Mouse (Mus musculus): ENCODE measurements around the gene Scgb1b30.
"Not testable (repeated sequence)": the region's sequence is repeated elsewhere in the genome, so short reads cannot be mapped to it uniquely, and the experiment has no call there.

The Scgb1b30 gene

DNA sequence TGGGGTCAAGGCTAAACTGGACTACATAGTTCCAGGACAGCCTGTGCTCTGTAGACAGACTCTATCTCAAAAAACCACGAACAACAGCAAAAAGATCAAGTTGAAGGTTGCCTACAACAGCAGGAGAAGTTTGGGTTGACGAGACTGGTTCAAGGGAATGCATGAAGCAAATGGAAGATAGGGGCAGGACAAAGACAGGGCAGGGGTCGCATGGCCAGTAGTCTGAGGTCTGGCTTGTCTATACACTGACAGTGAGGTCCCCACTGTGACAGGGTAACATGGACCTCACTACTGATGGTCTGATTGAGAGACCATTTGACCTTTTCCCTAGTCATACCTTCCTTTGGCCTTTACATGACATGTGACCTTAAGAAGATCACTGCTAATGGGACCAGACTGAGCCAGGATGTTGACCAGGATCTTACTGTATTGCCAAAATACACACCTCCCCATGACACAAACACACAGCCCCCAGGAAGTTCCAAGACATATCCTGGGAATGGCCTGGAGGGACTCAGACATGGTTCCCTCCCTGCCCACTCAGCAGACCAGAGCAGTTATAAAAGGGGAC is at the start of gene Scgb1b30:
Gene Scgb1b30 (plus strand): TSS at position 521 of the 571 bp plus-strand sequence.
- DNase-seq (ENCODE audit: low read depth, low spot score) = no peak

DNA sequence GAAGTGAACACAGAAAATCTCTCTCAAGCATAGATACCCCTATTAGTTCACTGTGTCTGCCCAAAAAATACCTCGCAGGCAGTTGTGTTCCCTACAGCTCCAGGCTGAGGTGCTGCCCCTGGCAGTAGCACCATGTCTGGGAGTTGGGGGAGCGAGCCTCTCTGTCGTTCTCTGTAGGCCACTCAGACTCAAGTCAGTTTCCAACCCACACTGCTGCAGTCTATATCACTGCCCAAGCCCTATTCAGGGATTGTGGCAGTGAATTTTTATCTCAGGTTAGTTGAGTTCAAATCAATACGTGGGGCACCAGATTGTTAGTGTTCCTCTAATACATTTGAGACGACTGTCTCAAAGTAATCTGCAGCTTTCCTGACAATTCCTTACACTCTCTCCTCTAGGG is 27.1 kb upstream of the Scgb1b30 start:
- DNase-seq (ENCODE audit: low read depth, low spot score) = not testable (repeated sequence)

DNA sequence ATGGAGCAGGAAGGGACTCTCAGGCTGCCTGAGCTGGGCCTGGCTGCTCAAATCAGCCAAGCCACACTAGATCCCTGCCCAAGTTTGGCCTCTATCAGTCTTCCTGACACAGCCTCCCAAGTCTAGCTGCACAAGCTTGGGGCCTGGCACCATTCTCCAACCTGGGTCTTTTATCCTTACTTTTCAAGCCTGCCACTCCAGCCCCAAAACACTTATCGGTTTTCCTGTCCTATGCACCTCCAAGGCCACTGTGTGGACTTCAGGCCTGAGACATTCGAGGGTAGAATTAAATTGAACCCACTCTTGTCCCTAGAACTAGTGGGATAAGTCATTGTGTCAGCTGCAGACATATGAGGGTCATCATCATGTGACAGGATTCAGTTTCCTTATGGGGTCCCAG is 4.8 kb downstream of the Scgb1b30 start:
- no peak for DNase-seq (ENCODE audit: low read depth, low spot score)

DNA sequence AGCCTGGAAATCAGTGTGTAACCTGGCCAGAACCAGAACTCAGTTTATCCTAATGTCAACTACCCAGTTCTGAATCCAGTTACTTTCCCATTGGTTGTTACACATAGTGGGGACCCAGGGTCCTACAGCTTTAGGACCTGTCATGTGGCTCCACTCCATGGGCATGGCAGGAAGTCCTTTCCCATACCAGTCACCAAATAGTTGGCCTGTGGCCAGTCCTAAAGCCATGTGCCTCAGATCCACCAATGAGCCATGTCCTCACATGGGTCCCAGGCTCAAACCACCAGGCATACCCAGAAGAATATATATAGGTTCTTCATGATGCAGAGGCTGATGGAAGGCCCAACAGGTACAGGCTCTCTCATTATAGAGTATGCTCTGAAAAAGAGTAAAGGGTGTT is 6.0 kb downstream of the Scgb1b30 start:
- DNase-seq (ENCODE audit: low read depth, low spot score) = no peak

DNA sequence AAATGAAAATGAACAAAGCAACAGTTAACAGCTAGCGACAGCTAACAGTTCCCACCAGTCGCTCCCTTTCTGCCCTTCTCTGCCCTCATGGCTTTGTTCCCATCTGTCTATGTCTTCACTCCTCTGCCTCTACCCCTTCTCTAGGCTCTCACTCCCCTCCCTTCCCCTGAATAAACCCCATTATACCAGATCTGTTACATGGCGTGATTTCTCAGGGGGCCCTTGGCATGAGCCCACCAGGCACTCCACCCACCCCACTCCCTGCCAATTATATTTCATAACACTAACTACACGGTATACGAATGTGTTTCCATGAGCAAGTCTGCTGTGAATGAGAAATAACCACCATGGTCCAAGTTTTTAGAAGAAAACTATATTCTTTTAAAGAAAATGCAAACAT is 14.0 kb downstream of the Scgb1b30 start:
- no peak for DNase-seq (ENCODE audit: low read depth, low spot score)

DNA sequence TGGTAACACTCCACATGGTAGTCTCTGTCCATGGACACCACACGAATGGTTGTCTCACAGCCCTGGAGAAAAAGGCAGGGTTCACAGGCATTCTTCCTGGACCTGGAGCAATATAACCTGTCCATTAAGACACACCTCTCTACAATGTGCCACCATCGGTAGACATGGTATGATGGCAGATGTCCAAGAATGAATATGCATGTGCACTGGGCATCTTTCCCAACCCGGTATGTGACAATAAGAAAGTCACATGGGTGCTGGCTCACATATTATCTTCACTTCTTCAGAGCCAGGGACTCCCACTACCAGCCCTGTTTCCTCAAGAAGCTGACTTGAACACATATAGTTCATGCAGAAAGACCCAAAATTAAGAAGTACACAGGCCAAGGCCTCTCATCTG is 21.4 kb downstream of the Scgb1b30 start:
- no peak for DNase-seq (ENCODE audit: low read depth, low spot score)

DNA sequence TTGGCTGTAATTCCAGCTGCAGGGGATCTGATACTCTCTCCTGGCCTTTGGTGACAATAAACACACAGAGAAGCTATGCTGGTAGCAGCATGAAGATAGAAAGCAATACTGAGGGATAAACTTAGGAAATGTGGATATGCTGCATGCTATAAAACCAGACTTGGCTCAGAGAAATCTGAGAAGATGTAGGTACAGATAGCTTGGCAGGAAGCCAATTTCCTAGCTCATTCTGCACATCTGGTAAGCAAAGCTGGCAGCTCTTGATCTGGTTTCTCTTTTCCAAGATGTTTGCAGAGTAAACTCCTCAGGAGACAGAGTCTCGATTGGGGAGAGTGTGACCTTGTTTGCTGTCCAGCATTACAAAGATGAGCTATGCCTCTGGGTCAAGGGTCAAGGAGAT is 25.4 kb downstream of the Scgb1b30 start:
- peak; percentile 63 for DNase-seq (ENCODE audit: low read depth, low spot score)

DNA sequence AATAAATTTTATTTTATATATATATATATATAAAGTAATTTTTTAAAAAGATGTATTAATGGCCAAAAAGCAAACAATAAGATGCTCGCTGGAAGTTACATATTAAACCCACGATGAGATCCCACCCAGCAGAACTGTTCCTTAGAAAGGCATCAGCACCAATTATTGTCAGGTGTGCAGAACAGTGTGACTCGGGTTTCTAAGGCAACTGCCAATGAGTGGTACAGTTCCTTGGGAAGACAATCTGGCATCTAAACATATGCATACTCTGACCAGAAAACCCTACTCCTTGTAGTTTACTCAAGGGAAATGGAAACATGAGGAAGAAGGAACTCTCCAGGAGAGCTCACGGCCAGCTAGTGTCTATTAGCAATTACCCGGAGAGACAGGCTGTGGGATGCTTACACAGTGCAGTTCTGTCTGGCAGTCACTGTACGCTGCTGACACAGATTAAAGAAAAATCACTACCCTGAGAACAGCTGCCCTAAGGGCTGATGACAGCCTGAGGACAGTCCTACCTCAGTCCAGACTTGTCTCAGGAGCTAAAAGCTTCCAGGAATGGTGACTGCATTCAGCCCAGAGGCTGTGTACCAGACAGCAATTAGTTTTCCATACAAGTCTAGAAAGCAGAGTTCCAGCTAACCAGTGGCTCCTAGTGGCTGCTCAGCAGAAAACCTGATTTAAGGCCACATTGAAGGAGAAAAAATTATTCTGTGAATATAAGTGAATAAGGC is 27.9 kb downstream of the Scgb1b30 start:
- peak; percentile 79 for DNase-seq (ENCODE audit: low read depth, low spot score)

DNA sequence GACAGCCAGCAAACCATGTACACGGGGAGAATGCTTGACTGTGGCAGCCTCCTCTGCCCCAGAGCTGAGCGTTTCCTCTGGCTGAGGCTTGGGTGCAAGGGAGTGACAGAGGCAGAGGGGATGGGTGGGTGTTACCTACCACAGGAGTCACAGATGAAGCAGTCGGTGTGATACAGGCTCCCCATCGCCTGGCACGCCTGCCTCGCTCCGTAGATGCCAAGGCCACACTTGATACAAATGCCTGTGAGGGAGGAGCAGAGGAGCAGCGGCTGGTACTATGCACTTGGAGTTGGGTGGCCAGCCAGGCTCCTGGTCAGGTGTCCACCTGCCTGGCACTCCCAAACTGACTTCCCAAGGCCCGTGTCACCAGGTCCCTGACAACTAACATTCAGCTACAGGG is 30.1 kb downstream of the Scgb1b30 start:
- DNase-seq (ENCODE audit: low read depth, low spot score) = no peak

DNA sequence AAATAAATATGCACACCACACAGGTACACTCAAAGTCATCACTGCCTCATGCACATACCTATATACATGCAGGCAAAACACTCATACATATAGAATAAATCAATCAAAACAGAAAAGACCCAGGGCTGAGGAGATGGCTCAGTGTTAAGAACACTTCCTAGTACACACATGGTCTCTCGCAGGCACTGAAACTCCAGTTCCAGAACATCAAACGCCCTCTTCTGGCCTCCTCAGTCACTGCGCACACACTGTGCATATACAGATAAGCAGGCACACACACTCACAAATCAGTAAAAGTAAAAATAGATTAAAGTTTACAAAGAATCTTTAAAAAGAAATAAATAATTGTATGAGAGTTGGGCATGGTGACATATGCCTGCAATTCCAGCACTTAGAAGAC is 31.1 kb downstream of the Scgb1b30 start:
- DNase-seq (ENCODE audit: low read depth, low spot score) = no peak

DNA sequence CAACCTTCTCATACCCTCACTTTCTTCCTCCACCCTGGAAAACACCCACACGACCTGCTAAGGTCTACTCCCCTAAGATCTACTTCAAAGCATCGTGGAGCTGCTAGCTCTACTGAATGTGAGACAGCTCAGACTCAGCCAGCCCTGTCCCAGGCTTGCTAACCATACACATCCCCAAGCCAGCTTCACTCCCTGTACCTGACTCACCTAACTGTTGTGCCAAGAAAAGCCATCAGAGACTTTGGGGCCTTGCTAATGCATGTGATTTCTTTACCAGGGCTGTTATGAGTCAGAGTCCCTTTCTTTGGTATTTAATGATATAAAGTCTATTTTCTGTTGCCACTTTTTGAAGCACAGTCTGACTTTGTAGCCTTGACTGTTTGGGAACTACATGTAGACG is 35.9 kb downstream of the Scgb1b30 start:
- peak; percentile 61 for DNase-seq (ENCODE audit: low read depth, low spot score)

DNA sequence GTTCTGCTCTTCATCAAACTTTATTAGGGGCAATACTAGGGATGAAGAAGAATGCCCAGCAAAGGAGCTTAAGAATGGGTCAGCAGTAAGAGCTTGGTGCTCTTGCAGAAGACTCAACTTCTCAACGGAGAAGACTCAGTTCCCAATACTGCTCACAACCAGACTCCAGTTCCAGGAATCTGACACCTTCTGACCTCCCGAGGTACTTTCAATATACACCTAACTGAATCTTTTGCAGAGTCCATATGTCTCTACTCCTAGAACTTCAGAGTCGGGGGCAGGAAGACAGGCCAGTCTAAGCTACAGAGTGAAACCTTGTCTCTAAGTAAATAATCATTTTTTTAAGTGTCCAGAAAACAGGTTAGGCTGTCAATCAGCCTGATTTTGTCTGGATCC is 36.7 kb downstream of the Scgb1b30 start:
- no peak for DNase-seq (ENCODE audit: low read depth, low spot score)

DNA sequence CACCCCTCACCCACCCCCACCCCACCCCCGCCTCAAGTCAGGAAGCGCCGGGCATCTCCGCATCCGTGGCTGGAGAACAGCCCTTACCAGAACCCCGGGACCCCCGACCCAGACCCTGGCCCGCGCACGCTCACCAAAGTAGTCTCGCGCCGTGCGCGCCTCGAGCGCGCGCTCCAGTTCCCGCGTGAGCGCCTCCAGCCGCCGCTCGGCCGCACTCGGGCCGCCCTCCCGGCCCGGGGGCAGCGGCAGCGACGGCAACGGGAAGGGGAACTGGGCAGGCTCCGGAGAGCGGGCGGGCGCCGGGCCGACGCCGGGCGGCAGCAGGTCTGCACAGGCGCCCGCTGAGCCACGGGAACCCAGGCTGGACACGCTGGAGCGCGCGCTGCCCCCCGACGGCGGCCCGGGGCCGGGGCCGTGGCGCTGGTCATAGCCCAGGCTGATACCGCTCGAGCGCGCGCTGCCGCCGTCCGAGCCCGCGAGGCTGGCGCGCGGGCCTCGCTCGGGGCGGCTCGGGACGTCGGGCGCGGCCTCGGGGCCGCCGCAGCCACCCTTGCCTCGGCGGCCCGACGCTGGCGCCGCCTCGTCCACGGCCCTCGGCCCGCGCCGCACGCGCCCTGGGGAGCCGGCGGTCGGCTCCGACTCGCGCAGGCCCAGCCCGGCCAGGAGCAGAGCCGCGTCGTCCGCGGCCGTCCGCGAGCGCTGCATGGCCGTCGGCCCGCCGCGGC is 37.3 kb downstream of the Scgb1b30 start:
- DNase-seq (ENCODE audit: low read depth, low spot score) = no peak

DNA sequence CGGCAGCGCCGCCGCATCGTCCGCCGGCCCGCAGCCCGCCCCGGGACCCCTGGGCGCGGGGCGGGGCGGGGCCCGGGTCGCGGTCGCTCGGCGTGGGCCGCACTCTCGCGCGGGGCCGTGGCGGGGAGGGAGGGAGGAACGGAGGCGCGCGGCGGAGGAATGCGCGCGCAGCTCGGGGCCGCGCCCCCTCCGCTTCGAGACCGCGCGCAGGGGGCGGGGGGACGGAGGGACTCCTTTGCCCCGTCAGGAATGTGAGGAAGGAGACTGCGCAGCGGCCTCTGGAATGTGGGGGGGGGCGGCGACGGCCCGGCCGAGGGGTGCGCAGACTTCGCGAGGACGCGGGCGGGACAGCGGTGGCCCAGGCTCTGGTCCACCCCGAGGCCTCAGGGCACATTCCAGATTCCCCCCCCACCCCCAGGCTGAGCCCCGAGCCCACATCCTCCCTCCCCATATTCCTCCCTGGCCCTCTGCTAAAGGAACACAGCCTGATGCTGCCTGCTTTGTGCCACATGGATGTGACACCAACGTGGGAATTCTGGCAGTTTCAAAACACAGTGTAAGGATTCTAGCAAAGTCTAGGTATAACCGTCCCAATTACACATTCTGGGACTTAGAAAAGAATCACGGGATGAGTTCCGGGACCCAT is 38.0 kb downstream of the Scgb1b30 start, which contains the start of gene Wtip:
Gene Wtip (minus strand): TSS at position 152 of the 646 bp plus-strand sequence.
- peak; percentile 68 for DNase-seq (ENCODE audit: low read depth, low spot score)

DNA sequence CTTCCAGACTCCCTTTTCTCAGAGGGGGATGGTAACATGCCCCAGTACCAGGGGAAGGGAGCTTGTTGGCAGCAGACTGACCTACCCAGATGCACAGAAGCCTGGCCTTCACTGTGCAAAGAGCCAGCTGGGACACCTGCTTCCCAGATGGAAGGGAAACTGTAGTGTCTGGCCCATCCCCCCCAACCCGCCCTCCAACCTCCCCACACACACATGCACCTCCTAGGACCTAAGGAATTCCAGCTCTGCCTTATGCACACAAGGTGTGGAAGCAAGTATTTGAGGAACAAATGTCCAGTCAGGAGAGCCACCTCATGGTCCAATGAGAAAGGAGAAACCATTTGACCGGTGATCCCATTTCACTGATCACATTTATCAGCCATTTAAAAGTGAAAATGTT is 39.1 kb downstream of the Scgb1b30 start:
- DNase-seq (ENCODE audit: low read depth, low spot score) = no peak

DNA sequence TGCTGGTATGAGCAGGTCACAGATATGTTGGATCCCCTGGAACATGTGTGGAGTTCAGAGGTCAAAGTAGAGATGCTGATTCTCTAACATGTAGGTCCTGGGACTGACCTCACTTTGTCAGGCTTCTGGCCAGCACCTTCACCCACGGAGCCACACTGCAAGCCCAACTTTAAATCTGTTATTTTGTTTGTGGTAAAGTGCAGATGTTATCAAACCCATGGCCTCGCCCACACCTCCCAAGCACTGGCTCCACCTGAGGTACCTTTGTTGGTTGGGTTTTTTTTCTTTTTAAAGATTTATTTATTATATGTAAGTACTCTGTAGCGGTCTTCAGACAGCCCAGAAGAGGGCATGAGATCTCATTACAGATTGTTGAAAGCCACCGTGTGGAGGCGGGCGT is 44.3 kb downstream of the Scgb1b30 start:
- DNase-seq (ENCODE audit: low read depth, low spot score) = no peak

DNA sequence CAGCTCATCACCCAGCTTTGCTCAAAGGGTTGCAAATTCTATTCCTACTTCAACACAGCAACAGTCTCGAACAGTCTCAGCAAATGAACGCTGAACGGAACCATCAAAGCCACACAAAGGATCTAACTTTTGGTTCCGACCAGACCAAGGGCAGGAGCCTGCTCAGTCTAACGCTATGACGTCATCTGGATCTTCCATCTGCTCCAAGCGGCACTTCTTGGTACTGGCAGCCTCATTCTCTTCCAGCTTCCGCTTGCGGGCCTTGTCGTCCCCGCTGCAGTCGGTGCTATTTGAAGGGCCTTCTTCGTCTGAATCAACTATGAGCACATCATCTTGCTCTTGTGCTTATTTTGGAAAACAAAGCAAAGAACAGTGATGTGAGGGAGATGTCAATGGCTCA is 45.9 kb downstream of the Scgb1b30 start:
- peak; percentile 68 for DNase-seq (ENCODE audit: low read depth, low spot score)

DNA sequence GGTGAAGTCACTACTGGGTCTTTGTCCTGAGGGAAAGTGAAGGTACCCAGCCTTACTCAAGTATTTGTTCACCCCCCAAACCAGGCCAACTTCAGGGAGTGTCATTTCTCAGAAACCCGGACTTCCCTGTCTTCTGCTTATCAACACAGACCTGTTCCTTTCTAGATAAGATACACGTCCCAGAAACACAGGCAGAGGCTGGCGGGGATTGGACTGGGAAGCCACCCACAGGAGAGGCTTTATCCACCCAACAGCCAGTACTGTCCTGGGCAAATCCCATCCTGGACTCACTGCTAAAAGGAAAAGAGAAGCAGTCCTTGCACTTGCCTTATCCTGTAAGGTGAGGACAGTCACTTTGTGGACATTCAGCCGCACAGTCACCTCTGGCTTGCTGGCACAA is 52.0 kb downstream of the Scgb1b30 start:
- no peak for DNase-seq (ENCODE audit: low read depth, low spot score)
